In genomic region chr14:24255956-24256355, GRCm38 (mm10) we compare ENCODE assay signal across 41 mouse cellular contexts. TPM values are rescaled to one million over a fixed set of nuclear protein-coding genes. Genes with fewer than 3 reads are reported as not detected.
"Had no signal": no experiment of that assay in that cellular context is flagged by ENCODE, and none has a peak within 500 bp of the region (broad histone marks: within the 10 kb centered on the region; RNA-seq: fewer than 3 reads in every experiment).

No protein-coding gene starts in this region.

- H3K4me2 ChIP-seq: heart, embryonic 11.5 days; heart, embryonic 13.5 days; heart, embryonic 15.5 days; hindbrain, embryonic 13.5 days; hindbrain, embryonic 15.5 days; kidney, embryonic 15.5 days; liver, embryonic 11.5 days; liver, embryonic 13.5 days had no signal

- H3K27me3 ChIP-seq: heart, embryonic 13.5 days; heart, embryonic 15.5 days; hindbrain, embryonic 13.5 days; hindbrain, embryonic 15.5 days; kidney, embryonic 15.5 days had no signal

- DNase-seq: gastrocnemius, postnatal 10 days; gastrocnemius, postnatal 25 days; heart, adult 18-20 months; heart, postnatal 14 days; heart, postnatal 36 days; kidney, adult 11 months; kidney, adult 2 months; kidney, adult 9 months; kidney, postnatal 14 days; kidney, postnatal 36 days; layer of hippocampus, adult 9-11 months; layer of hippocampus, postnatal 36 days; left cerebral cortex, postnatal 4 days; liver; liver, embryonic 13.5 days had no signal

- ATAC-seq: hindbrain, postnatal 0 days; intestine, embryonic 16.5 days had no signal

- H3K36me3 ChIP-seq: heart, embryonic 13.5 days; heart, embryonic 15.5 days; hindbrain, embryonic 13.5 days; hindbrain, embryonic 15.5 days; kidney, embryonic 15.5 days; liver, embryonic 13.5 days had no signal

- H3K27ac ChIP-seq: heart, embryonic 13.5 days; heart, embryonic 15.5 days; hindbrain, embryonic 13.5 days; hindbrain, embryonic 15.5 days; hindbrain, postnatal 0 days; kidney, embryonic 15.5 days; kidney, postnatal 0 days; liver, embryonic 13.5 days had no signal

- H3K4me3 ChIP-seq: heart, embryonic 13.5 days; heart, embryonic 15.5 days; hindbrain, embryonic 13.5 days; hindbrain, embryonic 15.5 days; kidney, embryonic 15.5 days; liver, embryonic 13.5 days had no signal

- H3K9me3 ChIP-seq: heart, embryonic 15.5 days; hindbrain, embryonic 13.5 days; hindbrain, embryonic 15.5 days; kidney, embryonic 15.5 days; liver, embryonic 13.5 days had no signal

- H3K9ac ChIP-seq: heart, embryonic 13.5 days; heart, embryonic 15.5 days; hindbrain, embryonic 13.5 days; hindbrain, embryonic 15.5 days; kidney, embryonic 15.5 days; liver, embryonic 13.5 days had no signal

- H3K4me1 ChIP-seq: liver, embryonic 13.5 days had no signal

RNA-seq across cellular contexts. Expression of gene Dlg5, which starts 10.2 kb away (rescaled TPM):
- total RNA-seq: granulocyte monocyte progenitor cell, adult 5-6 weeks had no signal

RNA-seq across cellular contexts. Expression of gene E330034G19Rik, which starts 37.1 kb away (rescaled TPM):
- total RNA-seq: gastrocnemius, adult 18-20 months; gastrocnemius, postnatal 10 days; gastrocnemius, postnatal 25 days; gastrocnemius, postnatal 4 days; granulocyte monocyte progenitor cell, adult 5-6 weeks; heart, adult 18-20 months; heart, adult 8-10 months; heart, postnatal 14 days; heart, postnatal 36 days; hematopoietic stem cell, adult 5-6 weeks; hindbrain, postnatal 0 days; layer of hippocampus, adult 18-20 months; layer of hippocampus, adult 8-10 months; layer of hippocampus, postnatal 14 days; layer of hippocampus, postnatal 36 days; left cerebral cortex, adult 18-20 months; left cerebral cortex, adult 8-10 months; left cerebral cortex, postnatal 10 days; left cerebral cortex, postnatal 25 days; left cerebral cortex, postnatal 4 days had no signal
- polyA plus RNA-seq: heart, embryonic 11.5 days; heart, embryonic 13.5 days; heart, embryonic 15.5 days; heart, postnatal 0 days; hindbrain, embryonic 11.5 days; hindbrain, embryonic 15.5 days; intestine, embryonic 14.5 days; intestine, embryonic 16.5 days; kidney, adult 2 months; kidney, embryonic 15.5 days; kidney, postnatal 0 days; large intestine, adult 2 months; liver, embryonic 11.5 days; liver, embryonic 13.5 days had no signal
